Mouse (Mus musculus): ENCODE measurements around the gene Tbca. TPM values are rescaled to one million over a fixed set of nuclear protein-coding genes. Genes with fewer than 3 reads are reported as not detected.

Tbca gene
- polyA plus RNA-seq (2012; rRNA removed) = 279 and 320 TPM in 2 replicates

- TF ChIP-seq POLR2A (IDR thresholded peaks at IDR 0.05; ENCODE audit: borderline replicate concordance, extremely low read depth, insufficient read depth, insufficient read length, poor library complexity, severe bottlenecking) = peak; percentile 40; the same call in 1 of the 2 replicates
- no peak for TF ChIP-seq CTCF (IDR thresholded peaks at IDR 0.05; ENCODE audit: borderline replicate concordance, extremely low read depth, insufficient read depth, insufficient read length)
- DNase-seq (ENCODE audit: low read depth) = peak; percentile 95
These were observed at the start of gene Tbca for GRCm38 (mm10) chr13:94788771-94789649. Gene Tbca, plus strand, starts transcription at chr13:94788910.

GRCm38 (mm10) chr13:94745176-94745575, 43.5 kb upstream of the Tbca start:
- no peak for DNase-seq (ENCODE audit: low read depth)
- TF ChIP-seq CTCF (IDR thresholded peaks at IDR 0.05; ENCODE audit: borderline replicate concordance, extremely low read depth, insufficient read depth, insufficient read length) (no peak), POLR2A (IDR thresholded peaks at IDR 0.05; ENCODE audit: borderline replicate concordance, extremely low read depth, insufficient read depth, insufficient read length, poor library complexity, severe bottlenecking) (no peak)

- TF ChIP-seq CTCF (IDR thresholded peaks at IDR 0.05; ENCODE audit: borderline replicate concordance, extremely low read depth, insufficient read depth, insufficient read length) (no peak), POLR2A (IDR thresholded peaks at IDR 0.05; ENCODE audit: borderline replicate concordance, extremely low read depth, insufficient read depth, insufficient read length, poor library complexity, severe bottlenecking) (no peak)
- DNase-seq (ENCODE audit: low read depth) = no peak
These were observed 22.9 kb upstream of the Tbca start for GRCm38 (mm10) chr13:94765852-94766251.

- no peak for TF ChIP-seq CTCF (IDR thresholded peaks at IDR 0.05; ENCODE audit: borderline replicate concordance, extremely low read depth, insufficient read depth, insufficient read length)
- TF ChIP-seq POLR2A (IDR thresholded peaks at IDR 0.05; ENCODE audit: borderline replicate concordance, extremely low read depth, insufficient read depth, insufficient read length, poor library complexity, severe bottlenecking) = no peak
These were observed 20.1 kb upstream of the Tbca start for GRCm38 (mm10) chr13:94768460-94769154.

DNA sequence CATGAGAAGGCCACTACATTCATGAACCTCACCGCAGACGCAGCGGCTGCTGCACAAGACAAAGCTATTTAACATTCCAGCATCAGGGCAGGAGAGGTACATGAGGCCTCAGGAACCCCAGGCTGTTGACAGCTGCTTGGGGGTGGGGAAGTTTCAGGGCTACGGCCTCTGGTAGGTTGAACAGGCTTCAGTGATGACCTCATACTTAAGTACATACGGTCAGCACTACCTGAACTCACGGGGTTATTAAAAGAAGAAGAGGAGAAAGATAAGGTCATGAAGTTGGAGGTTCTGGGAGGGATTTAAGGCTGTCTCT, 19.6 kb upstream of the Tbca start:
- no peak for DNase-seq (ENCODE audit: low read depth)
- TF ChIP-seq POLR2A (IDR thresholded peaks at IDR 0.05; ENCODE audit: borderline replicate concordance, extremely low read depth, insufficient read depth, insufficient read length, poor library complexity, severe bottlenecking) = no peak
- TF ChIP-seq CTCF (IDR thresholded peaks at IDR 0.05; ENCODE audit: borderline replicate concordance, extremely low read depth, insufficient read depth, insufficient read length) = no peak

More at GRCm38 (mm10) chr13:94768460-94769154, 20.1 kb upstream of the Tbca start:
- no peak for DNase-seq (ENCODE audit: low read depth)

DNA sequence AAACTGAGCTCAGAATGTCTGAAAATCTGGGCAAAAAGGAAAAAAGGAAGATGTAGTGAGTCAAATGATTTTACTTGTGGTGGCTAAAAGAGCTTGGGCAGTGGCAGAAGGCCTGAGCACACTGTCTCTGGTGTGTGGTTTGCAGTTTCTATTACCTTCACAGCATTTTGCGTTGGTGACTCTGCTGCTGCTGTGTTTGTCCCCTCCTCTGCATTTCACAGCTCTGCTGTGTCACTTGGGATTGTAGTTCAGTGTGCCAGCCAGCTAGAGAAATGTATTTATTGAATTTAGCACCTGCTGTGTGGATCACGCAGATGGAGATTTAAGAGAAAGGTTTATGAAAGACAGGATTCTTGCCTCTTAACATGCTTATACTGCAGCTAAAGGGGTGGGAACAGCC, 1.8 kb upstream of the Tbca start:
- TF ChIP-seq CTCF (IDR thresholded peaks at IDR 0.05; ENCODE audit: borderline replicate concordance, extremely low read depth, insufficient read depth, insufficient read length) (no peak), POLR2A (IDR thresholded peaks at IDR 0.05; ENCODE audit: borderline replicate concordance, extremely low read depth, insufficient read depth, insufficient read length, poor library complexity, severe bottlenecking) (no peak)

DNA sequence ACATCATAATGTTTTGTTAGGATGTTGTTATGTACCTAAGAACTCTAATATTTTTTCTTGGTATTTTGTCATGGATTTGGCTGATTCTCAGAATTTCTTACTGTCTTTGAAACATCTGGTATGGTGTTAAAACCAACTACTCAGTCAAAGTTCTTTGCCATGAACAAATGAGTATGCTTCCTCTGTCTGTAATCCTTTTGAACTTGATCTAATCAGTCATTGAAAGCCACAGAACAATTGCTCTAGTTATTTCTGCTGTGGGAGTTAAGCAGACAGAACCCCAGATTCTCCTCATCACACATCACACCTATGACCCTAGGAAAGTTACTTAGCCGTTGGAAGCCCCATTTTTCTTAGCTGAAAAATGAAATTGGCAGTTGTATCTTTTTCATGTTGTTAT, 6.0 kb downstream of the Tbca start:
- DNase-seq (ENCODE audit: low read depth) = no peak
- TF ChIP-seq CTCF (IDR thresholded peaks at IDR 0.05; ENCODE audit: borderline replicate concordance, extremely low read depth, insufficient read depth, insufficient read length) = no peak
- TF ChIP-seq POLR2A (IDR thresholded peaks at IDR 0.05; ENCODE audit: borderline replicate concordance, extremely low read depth, insufficient read depth, insufficient read length, poor library complexity, severe bottlenecking) = no peak

More for the DNA sequence above, 1.8 kb upstream of the Tbca start:
- DNase-seq (ENCODE audit: low read depth) = no peak

GRCm38 (mm10) chr13:94803480-94804057, 14.9 kb downstream of the Tbca start:
- peak; percentile 56 for DNase-seq (ENCODE audit: low read depth)
- TF ChIP-seq CTCF (IDR thresholded peaks at IDR 0.05; ENCODE audit: borderline replicate concordance, extremely low read depth, insufficient read depth, insufficient read length) (no peak), POLR2A (IDR thresholded peaks at IDR 0.05; ENCODE audit: borderline replicate concordance, extremely low read depth, insufficient read depth, insufficient read length, poor library complexity, severe bottlenecking) (no peak)

- TF ChIP-seq POLR2A (IDR thresholded peaks at IDR 0.05; ENCODE audit: borderline replicate concordance, extremely low read depth, insufficient read depth, insufficient read length, poor library complexity, severe bottlenecking) (no peak), CTCF (IDR thresholded peaks at IDR 0.05; ENCODE audit: borderline replicate concordance, extremely low read depth, insufficient read depth, insufficient read length) (no peak)
- no peak for DNase-seq (ENCODE audit: low read depth)
These were observed 17.8 kb downstream of the Tbca start for GRCm38 (mm10) chr13:94806315-94807179.

GRCm38 (mm10) chr13:94808596-94808995, 19.9 kb downstream of the Tbca start:
- TF ChIP-seq CTCF (IDR thresholded peaks at IDR 0.05; ENCODE audit: borderline replicate concordance, extremely low read depth, insufficient read depth, insufficient read length) (no peak), POLR2A (IDR thresholded peaks at IDR 0.05; ENCODE audit: borderline replicate concordance, extremely low read depth, insufficient read depth, insufficient read length, poor library complexity, severe bottlenecking) (no peak)

More at GRCm38 (mm10) chr13:94808596-94808995, 19.9 kb downstream of the Tbca start:
- no peak for DNase-seq (ENCODE audit: low read depth)
